Mouse (Mus musculus): Measurements from ENCODE around the gene Gm12569.
A peak's percentile ranks its signal among the peaks of the same experiment; 100 is the strongest.

Gene Gm12569

GRCm38 (mm10) chr11:51220308-51220707 lies at the start of gene Gm12569:
Gene Gm12569 (plus strand): TSS chr11:51220473.
- no peak for DNase-seq (ENCODE audit: low spot score in 2 of 2)

DNA sequence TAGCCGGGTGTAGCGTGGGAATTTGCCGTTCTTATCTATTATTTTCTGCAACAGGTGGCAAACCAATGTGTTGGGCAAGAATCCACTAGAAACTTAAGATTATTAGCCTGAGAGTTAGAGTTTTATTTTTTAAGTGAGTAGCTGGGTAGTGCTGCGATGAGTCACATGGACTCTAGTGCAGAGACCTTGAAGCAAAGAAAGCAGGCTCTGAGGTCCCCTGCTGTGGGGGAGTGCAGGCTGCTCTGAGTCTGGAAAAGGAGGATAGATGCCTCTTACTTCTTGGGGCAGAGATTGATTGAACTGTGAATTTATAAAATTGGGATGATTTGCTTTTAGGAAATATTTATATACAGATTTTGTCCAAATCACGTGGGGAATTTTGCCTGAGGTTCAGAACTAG lies 17.5 kb upstream of the Gm12569 start:
- DNase-seq (ENCODE audit: low spot score in 2 of 2): no peak

DNA sequence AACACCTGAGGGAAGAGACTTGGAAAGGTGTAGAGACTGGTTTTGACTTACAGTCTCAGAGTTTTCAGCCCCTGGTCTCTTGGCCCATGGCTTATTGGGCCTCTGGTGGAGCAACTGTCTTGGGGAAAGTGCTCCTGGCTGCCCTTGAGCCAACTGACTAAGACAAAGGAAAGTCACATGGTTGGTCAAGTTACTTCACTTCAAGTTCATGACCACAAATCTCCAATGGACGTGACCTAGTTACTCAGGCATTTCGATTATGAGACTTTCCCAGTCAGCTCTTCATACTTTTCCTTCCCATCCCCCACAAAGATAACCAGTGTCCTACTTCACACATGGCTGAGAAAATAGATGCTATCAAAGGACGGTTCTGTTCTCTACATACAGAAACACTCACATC lies 12.5 kb upstream of the Gm12569 start:
- no peak for DNase-seq (ENCODE audit: low spot score in 2 of 2)

DNA sequence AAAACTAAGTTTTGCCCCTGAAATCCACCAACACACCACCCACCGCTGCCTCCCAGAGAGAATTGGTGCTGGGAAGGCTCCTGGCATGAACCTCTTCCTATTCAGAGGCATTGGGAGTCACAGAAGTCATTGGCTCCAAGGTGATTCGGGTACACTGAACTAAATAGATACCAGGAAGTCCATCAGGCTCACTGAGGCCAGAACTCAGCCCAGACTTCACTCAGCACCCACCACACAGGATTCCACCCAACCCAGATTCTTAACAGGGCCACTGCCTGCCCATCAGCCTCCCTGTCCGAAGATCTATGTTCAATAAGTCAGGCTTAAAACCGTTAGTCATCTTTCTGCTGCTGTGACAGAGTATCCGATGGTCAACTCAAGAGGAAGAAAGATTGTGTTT lies 8.8 kb upstream of the Gm12569 start:
- no peak for DNase-seq (ENCODE audit: low spot score in 2 of 2)

- DNase-seq (ENCODE audit: low spot score in 2 of 2): no peak
Observed at GRCm38 (mm10) chr11:51214021-51214420, 6.3 kb upstream of the Gm12569 start.

DNA sequence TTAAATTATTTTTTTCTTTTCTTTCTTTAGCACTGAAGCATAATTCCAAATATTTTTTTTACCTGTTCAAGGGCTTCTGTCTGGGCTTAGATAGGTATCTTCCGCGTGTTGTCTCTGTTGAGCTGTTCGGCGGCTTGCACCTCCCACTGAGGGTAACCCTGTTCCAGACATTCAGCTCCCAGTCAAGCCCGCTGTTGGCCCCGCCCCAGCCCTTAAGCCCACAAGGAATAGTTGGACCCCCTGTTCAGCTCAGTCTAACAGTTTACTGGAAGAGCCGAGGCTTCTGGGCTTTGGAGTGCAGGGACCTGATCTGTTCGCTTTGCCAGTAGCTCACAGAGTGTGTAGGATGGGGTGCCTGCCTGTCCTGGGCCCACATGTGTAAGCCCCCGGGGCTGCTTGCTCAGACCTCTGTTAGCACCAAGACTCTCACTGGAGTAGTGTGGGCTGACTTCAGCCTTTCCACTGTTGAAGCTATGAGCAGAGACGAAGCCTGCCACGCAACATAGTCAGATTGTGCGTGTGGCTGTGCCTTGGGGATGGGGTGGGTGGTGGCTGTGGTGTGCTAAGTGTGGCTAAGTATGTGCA lies 785 bp upstream of the Gm12569 start:
- no peak for DNase-seq (ENCODE audit: low spot score in 2 of 2)

GRCm38 (mm10) chr11:51227104-51227503 lies 6.8 kb downstream of the Gm12569 start:
- DNase-seq (ENCODE audit: low spot score in 2 of 2): no peak

- no peak for DNase-seq (ENCODE audit: low spot score in 2 of 2)
Observed at GRCm38 (mm10) chr11:51234626-51235025, 14.4 kb downstream of the Gm12569 start.

- no peak for DNase-seq (ENCODE audit: low spot score in 2 of 2)
Observed at GRCm38 (mm10) chr11:51242897-51243296, 22.6 kb downstream of the Gm12569 start.

- DNase-seq (ENCODE audit: low spot score in 2 of 2): no peak
Observed at GRCm38 (mm10) chr11:51257006-51257405, 36.7 kb downstream of the Gm12569 start.

- no peak for DNase-seq (ENCODE audit: low spot score in 2 of 2)
Observed at GRCm38 (mm10) chr11:51261680-51262219, 41.5 kb downstream of the Gm12569 start, which contains the start of gene Clk4. Gene Clk4 (plus strand): TSS chr11:51261730.

- peak; percentile 98 to 99 for DNase-seq (ENCODE audit: low spot score in 2 of 2)
Observed at GRCm38 (mm10) chr11:51262342-51263285, 42.3 kb downstream of the Gm12569 start, which contains the start of gene BC049762. Gene BC049762 (minus strand): TSS chr11:51263046.

- no peak for DNase-seq (ENCODE audit: low spot score in 2 of 2)
Observed at GRCm38 (mm10) chr11:51263286-51263831, 43.1 kb downstream of the Gm12569 start.

GRCm38 (mm10) chr11:51264352-51264751 lies 44.1 kb downstream of the Gm12569 start:
- peak; percentile 42 to 47 for DNase-seq (ENCODE audit: low spot score in 2 of 2)

DNA sequence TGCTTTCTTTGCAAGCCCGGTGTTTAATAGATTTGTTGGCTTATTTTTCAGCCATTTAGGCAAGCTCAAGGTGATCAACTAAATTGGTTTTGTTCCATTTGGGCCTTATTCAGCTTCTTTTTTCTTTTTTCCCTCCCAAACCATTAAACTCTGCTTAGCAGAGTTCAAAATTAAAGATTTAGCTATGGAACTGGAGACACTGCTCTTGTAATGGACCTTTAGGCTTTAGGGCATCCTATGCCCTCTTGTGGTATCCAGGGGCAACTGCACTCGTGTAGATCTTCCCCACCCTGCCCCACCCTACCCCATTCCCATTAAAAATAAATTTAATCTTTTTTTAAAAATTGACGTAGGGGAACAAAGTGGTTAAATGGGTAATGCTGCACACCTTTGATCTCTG lies 45.1 kb downstream of the Gm12569 start:
- DNase-seq (ENCODE audit: low spot score in 2 of 2): peak; percentile 12 to 28

DNA sequence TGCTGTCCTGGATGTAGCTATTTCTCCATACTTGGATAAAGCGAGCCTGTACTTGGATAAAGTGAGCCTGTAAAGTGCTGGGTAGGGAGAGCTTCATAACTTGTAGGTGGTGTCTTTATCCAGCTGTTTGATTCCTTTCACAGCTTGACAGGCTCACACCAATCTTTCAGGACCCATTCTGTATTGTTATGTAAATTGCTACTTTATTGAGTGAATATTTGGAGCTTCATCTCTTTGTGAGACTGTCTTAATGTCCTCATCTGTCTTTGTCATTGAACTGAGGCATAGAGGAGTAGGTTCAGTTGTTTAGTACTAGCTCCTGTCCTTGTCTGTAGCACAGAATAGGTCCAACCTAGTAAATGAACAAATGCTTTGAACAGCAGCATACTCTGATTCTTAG lies 54.1 kb downstream of the Gm12569 start:
- DNase-seq (ENCODE audit: low spot score in 2 of 2): no peak
